Mouse (Mus musculus): Measurements from ENCODE around the gene Gpr150.

Gene Gpr150

GRCm38 (mm10) chr13:76056896-76057266, at the start of gene Gpr150:
Gene Gpr150 (minus strand): TSS chr13:76056996.
- no peak for DNase-seq

- DNase-seq = no peak
Observed at GRCm38 (mm10) chr13:76101989-76102388, 45.2 kb upstream of the Gpr150 start.

DNA sequence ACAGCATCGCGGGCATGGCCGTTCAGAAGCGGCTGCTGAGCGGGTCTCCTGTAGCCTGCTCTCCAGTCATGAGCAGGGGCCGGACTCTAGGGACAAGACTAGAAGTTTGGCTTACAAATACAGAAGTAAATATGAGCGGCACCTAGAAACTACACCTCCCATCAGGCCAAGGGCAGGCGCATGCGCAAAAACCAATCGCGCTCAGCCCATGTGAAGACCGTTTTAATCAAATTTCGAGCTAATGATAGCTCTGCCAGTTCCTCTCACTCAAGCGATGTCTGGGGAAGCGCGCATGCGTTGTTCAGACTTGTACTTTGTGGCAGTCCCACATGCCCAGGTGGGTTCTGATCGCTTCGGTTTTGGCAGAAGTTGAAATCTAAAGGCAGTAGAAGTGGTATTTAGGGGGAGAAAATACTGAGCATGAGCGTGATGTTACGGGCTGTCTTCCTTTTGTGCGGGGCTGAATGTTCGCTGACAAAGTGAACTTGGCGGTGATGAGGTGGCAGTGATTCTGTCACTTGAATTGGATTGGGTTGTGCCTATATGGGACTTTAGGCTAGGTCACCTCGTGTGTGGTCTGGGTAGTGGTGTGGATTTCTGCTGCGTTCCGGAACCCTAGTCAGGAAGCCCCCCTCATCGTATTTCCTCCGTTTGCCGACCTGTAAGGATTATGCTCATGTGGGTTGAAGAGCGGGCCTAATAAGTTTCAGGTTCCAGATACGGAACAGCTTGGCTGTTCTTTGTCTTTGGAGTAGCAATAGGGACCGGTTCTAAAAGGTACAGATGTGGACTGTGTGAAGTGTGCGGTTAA, 41.9 kb upstream of the Gpr150 start, which contains the start of the genes Arsk and Ttc37:
Arsk (minus strand) TSS at position 168 of the 811 bp plus-strand sequence.
Ttc37 (plus strand) TSS at position 242 of the 811 bp plus-strand sequence.
- peak; percentile 91 for DNase-seq

- DNase-seq = peak; percentile 36
Observed at GRCm38 (mm10) chr13:76098116-76098492, 41.3 kb upstream of the Gpr150 start.

- DNase-seq = no peak
Observed at GRCm38 (mm10) chr13:76074323-76074722, 17.5 kb upstream of the Gpr150 start.

DNA sequence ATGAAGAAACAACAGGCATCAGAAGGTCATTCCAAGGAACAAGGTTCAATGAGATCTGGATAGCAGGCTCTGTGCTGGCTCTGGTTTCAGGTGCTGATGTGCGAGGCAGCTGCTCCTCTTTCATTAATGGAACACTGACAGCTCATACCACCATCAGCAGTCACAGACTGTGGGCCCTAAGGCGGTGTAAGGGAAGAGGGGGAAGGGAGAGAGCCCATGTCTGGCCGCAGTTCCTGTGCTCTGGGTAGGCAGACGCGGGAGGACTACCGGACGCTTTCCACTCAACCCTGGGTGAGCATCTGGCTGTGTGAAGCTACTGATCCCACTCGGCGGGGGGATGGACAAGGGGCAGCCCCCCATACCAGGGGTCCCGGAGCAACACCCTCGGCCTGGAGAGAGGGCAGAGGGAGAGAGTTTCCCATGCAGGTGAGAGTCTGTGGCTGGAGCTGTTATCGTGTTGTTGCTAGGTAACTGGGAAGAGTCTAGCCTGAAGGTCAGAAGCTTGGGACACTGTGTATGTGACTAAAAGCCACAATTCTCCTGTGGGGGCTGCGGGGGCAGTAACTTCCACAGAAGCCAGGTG, 7.7 kb upstream of the Gpr150 start:
- no peak for DNase-seq

DNA sequence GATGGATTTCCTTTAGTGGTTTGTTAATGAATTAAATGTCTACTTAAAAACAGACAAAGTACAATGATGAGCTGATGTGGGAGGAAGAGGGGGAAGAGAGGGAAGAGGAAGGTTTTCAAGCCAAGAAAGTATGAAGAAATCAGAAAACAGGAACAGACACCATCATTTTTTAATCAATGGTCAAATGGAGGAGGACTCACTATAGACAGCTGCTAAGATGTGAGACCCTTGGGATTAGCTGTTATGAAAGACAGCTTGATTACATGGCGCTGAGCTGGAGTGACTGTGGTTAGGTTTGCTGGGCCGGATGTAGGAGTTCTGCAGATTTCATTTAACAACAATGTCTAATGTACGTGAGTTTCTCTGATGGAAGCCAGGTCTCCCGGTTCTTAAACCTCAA, 6.8 kb upstream of the Gpr150 start:
- DNase-seq = no peak

GRCm38 (mm10) chr13:76062569-76062968, 5.8 kb upstream of the Gpr150 start:
- DNase-seq = no peak

DNA sequence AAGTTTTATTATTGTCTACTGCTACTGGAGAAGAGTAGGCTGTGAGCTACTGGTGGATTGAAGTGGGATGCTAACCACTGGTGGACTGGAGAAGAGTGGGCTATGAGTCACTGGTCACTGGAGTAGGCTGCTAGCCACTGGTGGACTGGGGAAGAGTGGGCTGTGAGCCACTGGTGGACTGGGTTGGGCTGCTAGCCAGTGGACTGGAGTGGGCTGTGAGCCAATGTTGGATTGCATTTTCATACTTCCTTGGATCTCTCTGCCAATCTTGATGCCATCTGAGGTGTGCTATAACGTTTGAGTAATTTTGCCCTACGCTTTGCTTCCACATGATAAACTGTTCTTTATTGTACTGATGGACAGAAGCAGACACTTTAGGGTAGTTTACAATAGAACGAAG, 5.3 kb upstream of the Gpr150 start:
- DNase-seq = no peak

DNA sequence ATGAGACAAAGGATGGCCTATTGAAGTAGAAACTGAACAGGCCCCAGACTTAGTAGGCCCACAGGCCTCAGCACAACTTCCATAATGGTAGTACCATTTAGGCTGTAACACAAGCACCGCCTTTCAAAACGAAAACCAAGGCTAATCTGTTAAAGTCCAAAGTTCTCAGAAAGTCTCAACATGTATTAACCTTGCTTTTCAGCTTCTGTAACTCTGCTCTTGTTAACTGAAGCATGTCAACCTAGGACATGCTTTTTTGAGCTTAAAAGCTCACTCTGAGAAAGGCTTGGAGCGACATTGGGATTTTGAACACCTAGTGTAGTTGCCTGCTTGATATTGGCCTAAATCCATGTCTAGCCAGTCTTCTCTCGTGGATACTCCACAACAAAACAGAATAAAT, 2.8 kb upstream of the Gpr150 start:
- DNase-seq = no peak

GRCm38 (mm10) chr13:76057267-76058069, 672 bp upstream of the Gpr150 start:
- DNase-seq = no peak

- peak; percentile 66 for DNase-seq
Observed at GRCm38 (mm10) chr13:76056261-76056724, 503 bp downstream of the Gpr150 start.

DNA sequence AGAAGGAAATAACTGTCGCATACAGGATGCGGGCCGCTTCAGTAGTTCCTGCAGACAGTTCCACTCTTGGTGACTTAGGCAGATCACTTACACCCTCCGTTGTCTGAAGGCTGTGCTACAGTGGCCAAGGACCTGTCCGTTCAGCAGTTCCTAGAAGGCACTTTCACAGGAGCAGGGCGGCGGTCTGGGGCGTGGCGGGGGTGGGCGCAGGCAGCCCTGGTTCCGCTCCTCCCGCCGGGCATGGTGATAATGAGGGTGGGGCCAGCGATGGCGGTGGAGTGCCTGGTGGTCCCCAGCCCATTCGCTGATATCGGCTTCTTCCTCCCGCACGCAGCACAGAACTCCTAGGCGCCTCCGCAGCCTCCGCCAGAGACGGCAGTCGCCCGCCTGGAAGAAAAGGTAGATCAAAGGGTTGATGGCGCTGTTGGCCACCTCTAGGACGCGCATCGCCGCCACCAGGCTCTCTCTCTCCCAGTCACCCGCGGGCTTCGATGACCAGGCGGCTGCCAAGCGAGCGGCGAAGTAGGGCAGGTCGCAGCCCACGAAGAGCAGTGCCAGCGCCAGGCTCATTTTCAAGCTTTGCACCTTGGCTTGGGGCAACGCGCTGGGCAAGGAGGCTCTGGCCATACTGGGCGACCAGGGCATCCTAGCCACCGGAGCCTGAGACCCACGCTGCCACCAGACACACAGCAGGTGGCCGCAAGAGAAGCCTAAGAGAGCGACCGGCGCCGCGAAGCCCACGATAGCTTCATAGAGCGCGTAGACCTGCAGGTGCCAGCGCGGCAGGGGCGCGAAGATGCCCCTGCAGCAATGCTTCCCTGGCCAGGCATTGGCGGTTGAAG, 1.2 kb downstream of the Gpr150 start:
- DNase-seq = peak; percentile 24

DNA sequence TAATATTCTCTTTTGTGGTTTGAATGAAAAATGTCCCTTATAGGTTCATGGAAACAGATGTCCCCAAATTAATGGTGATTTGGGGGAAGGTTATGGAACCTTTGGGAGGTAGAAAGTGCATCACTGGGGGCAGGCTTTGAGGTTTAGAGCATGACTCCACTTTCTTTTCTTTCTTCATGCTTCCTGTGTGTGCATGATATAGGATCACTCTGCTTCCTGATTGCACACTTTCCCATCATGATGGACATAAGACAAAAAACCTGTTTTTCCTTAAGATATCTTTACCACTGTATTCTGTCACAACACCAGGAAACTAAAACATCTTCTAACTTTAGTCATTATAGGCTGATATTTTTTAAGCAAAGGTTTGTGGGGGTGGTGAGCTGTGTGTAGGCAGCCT, 11.8 kb downstream of the Gpr150 start:
- no peak for DNase-seq

- no peak for DNase-seq
Observed at GRCm38 (mm10) chr13:76042455-76042854, 14.3 kb downstream of the Gpr150 start.

DNA sequence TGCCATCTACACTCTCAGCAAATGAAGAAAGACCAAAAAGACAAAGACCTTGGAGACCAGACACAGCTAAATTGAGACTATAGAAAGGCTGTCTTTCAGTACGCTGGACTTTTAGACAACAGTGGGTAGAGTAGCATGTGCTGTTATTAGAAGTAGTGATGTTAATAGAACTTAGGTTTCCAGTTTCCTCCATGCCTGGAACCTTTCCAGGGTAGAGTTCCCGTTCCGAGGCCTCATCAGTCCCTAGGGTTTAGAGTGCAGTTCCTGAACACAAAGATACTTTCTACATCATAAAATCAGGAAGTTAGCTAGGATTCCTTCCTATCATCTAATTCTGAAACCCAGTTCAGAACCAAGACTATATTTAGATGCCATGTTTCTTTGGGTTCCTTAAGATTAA, 32.2 kb downstream of the Gpr150 start:
- DNase-seq = no peak

DNA sequence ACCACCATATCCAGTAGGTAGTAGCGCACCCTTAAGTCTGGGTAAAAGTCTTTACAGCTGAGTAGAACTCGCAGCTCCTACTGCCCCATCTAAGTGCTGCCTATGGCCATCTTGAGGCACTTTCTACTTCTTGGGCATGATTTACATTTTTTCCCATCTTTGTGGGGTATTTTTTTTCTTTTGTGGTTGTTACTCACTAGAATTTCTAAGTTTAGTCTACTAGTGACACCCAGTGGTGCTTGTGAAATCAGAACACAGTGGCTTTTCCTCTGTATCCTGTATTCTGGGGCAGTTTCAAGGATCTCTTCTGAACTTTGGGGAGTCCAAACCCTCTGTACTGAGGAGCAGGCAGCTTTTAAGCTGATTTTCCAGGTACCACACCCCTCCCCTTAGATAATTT, 35.0 kb downstream of the Gpr150 start:
- no peak for DNase-seq

GRCm38 (mm10) chr13:76018844-76019400, 37.9 kb downstream of the Gpr150 start:
- DNase-seq = no peak

DNA sequence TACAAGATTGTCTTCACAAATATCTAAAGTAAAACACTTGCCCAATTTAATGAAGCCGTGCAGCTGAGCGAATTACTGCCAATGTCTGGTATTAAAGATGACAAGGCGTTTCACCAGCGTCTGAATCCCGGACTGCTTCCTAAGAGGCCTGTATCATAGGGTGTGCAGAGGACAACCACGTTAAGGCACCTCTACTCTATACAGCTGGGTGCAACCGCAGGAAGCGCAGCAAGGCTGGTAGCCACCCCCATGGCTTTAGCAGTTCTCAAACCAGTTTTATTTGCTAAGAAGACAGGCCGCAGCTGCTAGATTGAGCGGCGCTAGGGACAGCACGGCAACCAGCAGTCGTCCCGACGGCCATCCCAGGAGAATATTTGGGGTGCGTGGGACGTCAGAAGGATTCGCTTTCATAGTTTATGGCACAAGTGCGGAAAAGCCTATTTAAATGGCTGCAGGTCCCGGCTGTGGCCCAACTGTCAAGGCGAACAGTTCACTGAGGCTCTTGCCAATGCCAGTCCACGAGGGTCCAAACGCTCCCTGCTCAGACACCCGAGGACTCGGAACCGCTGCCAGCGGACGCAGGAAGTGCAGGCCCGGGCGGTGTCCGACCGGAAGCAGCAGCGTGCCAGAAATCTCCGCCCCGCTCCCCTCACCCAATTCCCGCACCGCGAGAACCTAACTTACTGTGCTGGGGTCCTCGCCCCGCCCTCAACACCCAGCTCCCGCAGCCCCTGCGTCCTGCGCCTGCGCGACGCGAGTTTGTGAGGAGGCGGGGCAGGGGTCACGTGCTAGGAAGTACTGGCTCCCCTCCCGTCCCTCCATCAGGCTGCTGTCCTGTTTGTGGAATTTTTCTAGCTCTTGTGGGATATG, 38.6 kb downstream of the Gpr150 start, which contains the start of gene Rfesd:
Rfesd (minus strand) TSS at position 746 of the 870 bp plus-strand sequence.
- DNase-seq = peak; percentile 97

GRCm38 (mm10) chr13:76017465-76017864, 39.3 kb downstream of the Gpr150 start:
- no peak for DNase-seq

GRCm38 (mm10) chr13:76014511-76014910, 42.3 kb downstream of the Gpr150 start:
- no peak for DNase-seq
